Mouse (Mus musculus) large intestine, adult 2 months (tissue): ENCODE measurements around the gene Ccdc180. TPM values are rescaled to one million over a fixed set of nuclear protein-coding genes. Genes with fewer than 3 reads are reported as not detected.

Source experiments
- DNase-seq: peaks from one replicate; pipeline ENCODE4 v3.0.0-alpha.2; 2012; ENCODE audit warnings: low read depth, low spot score
- WGBS: fragments of 180-500 bp; shearing (Covaris S2); methylation state at CpG from one replicate; pipeline ENCODE4 v1.1.7; 2018; 5-methylcytosine and 5-hydroxymethylcytosine counted together
- polyA plus RNA-seq: library from polyadenylated mRNA; depleted of rRNA; stranded (reverse); fragments of >200 nt; gene quantifications from 2 replicates; pipeline ENCODE4 v1.2.3, GENCODE M21; 2012; rRNA removed

Gene Ccdc180
- polyA plus RNA-seq = not detected in 2 replicates

DNA sequence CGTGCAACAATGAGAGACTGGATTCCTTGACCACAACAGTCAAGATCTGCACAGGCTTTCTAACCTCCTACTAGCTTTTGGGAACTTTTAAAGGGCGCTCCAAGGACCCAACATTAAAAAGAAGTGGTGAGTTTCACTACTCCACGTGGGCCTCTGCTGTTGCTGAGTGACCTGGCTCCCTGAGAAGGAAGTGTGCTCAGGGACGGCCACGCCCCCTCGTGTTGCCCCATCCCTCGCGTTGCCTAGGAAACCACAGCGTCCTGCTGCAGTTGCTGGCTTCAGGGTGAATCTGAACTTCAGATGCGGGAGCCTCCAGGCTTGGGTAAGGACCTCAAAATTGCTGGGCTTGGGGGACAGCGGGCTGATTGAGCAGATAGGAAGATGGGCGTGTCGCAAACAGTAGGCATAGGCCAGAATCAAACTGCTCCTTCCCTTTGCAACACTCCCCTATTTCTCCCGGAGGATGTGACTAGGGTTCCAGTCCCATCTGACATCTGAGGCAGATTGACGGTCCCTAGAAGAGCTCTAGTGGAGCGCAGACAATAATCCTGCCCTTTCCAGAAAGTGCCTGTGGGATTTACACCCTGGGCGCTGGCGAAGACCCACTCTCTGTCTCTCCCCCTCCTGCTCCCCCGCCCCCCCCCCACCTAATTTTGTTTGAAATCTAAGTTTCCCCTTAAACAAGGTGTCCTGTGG lies at the start of gene Ccdc180:
Gene Ccdc180, plus strand, starts transcription at position 238 of the 696 bp plus-strand sequence.
- DNase-seq = peak; percentile 22
- WGBS = 15% methylated on average over 19 of the region's 19 CpGs

DNA sequence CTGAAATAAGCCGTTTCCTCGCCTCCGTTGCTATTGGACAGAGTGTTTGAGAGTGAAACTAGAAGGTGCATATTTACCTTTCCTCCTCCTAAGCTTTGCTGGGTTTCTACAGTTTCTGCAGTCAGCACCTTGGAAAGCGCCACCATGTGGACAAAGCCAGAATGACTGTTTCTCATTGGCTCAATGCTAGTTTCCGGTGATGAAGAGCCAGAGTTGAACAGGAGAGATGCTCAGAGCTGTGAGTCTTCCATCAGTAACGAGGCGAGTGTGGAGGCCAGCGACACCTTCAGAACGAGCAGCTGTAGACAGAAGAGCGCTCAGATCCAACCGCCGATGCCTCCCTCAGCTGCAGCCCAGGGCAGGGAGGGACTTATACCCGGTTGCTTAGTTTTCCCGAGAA lies 45.7 kb upstream of the Ccdc180 start:
- no peak for DNase-seq
- 59% methylated on average over 14 of the region's 14 CpGs for WGBS

GRCm38 (mm10) chr4:45846263-45846662 lies 43.8 kb upstream of the Ccdc180 start:
- no peak for DNase-seq
- 94% methylated on average over 2 of the region's 2 CpGs for WGBS

GRCm38 (mm10) chr4:45848109-45848824 lies 41.8 kb upstream of the Ccdc180 start, which contains the start of gene Stra6l:
Stra6l (plus strand) TSS chr4:45848664.
- DNase-seq = no peak

DNA sequence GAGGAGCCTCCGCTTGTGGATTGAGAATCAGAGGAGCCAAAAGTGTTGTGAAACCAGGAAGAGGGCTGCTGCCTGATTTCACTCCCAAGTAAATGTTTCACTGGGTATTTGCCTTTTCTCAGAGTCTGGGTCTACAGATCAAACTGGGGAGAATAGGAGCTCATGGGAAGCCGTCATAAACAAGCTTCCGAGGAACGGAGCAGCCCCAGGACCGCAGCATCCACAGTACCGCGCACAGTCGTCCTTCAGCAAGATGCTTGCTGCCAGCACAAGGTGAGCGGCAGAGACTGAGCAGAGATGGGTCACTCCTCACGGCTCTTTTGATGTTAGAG lies 41.3 kb upstream of the Ccdc180 start:
- WGBS = 9% methylated on average over 10 of the region's 10 CpGs
- no peak for DNase-seq

More at GRCm38 (mm10) chr4:45848109-45848824, 41.8 kb upstream of the Ccdc180 start, which contains the start of gene Stra6l:
- 9% methylated on average over 10 of the region's 10 CpGs for WGBS

DNA sequence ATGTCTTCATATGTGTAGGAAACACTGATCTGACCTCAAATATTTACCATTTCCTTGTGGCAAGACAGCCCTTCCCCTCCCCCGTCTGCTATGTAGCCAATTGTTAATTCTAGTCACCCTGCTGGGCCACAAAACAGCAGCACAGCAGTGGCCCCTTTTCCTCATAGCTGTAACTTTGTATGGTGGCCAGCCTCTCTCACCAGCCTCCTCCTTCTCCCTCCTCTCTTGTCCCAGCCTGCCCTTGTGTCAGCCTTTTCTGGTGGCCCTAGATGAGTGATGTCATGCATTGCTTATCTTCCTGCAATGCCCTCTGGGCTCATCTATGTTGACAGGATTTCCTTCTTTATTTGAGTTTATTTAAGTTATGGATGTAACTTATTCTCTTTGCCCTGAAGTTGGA lies 40.7 kb upstream of the Ccdc180 start:
- no peak for DNase-seq
- WGBS = 25% methylated on average over 1 of the region's 1 CpGs

DNA sequence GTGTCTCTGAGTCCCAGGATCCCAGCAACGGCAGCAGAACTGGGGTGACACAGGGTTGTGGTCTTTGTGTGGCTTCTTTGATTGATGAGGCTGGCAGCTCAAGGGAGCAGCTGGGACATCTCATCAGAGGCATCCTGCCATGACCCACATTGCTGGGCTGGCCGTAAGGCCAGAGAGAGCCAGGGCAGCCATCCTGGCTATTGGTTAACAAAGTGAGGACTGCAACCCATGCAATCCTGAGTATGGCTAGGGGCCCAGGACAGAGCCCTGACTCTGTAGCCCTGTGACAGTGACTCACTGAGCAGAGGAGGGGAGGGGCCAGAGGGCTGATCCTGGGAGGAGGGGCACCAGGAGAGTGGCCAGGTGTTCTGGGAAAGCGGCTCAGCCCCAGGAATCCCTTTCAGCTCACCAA lies 38.5 kb upstream of the Ccdc180 start:
- 13% methylated on average over 3 of the region's 3 CpGs for WGBS
- DNase-seq = no peak

GRCm38 (mm10) chr4:45853496-45854246 lies 36.4 kb upstream of the Ccdc180 start:
- no peak for DNase-seq
- WGBS = 73% methylated on average over 15 of the region's 15 CpGs

GRCm38 (mm10) chr4:45855803-45856424 lies 34.2 kb upstream of the Ccdc180 start:
- no peak for DNase-seq
- WGBS = 51% methylated on average over 19 of the region's 19 CpGs

DNA sequence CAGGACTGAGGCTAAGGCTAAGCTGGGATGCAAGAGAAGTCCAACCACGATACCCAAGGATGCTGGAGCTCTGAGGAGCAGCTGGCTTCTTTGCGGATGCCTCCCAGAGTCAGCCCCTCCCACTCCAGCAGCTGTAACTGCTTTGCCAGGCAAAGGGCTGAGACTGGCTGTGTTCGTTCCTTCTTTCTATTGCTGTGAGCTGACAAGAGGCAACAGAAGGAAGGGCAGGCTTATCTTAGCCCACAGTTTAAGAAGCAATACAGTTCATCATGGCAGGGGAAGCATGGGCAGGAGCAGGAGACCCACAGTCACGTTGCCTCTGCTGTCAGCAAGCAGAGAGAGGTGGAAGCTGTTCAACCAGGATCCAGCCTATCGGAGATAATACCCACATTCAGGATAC lies 28.9 kb upstream of the Ccdc180 start:
- DNase-seq = no peak
- 76% methylated on average over 5 of the region's 5 CpGs for WGBS

DNA sequence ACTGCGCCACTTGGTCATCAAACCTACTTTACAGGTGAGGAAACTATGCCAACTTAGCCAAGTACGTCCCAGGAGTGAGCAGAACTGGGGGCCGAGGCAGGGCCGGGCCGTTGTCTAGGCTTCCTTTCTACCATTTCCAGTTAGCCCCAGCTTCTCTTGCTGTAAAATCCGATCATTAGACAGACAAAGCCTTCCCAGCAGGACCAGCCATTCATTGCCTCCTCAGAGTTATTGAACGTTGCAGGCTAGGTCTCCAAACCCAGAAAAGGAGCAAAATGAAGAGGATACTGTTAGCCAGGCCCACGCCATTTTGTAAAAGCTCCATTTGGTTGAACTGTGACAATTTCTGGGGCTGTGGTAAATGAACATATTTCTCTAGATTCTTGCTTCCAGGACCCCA lies 22.7 kb upstream of the Ccdc180 start:
- no peak for DNase-seq
- 90% methylated on average over 8 of the region's 8 CpGs for WGBS

- DNase-seq = no peak
- WGBS = 71% methylated on average over 24 of the region's 24 CpGs
Observed at GRCm38 (mm10) chr4:45869021-45869815, 20.9 kb upstream of the Ccdc180 start.

DNA sequence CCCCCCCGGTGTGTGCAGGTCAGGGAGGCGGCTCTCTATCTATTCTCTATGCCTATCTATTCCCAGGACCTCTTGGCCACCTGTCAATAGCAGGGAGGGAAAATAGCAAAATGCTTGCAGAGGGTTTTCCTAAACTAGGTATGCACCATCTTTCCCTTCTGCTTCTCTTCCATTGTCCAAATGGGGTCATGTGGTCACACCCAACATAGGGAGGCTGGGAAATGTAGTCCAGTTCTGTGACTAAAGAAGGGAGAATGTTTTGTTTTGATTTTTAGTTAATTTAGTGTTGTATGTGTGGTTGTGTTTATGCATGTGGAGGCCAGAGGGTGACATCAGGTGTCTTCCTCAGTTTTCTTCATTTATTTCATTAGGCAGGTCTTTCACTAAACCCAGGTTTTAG lies 18.0 kb upstream of the Ccdc180 start:
- WGBS = 96% methylated on average over 2 of the region's 2 CpGs
- no peak for DNase-seq

GRCm38 (mm10) chr4:45878929-45879328 lies 11.2 kb upstream of the Ccdc180 start:
- peak; percentile 24 for DNase-seq
- WGBS = 37% methylated on average over 5 of the region's 5 CpGs

DNA sequence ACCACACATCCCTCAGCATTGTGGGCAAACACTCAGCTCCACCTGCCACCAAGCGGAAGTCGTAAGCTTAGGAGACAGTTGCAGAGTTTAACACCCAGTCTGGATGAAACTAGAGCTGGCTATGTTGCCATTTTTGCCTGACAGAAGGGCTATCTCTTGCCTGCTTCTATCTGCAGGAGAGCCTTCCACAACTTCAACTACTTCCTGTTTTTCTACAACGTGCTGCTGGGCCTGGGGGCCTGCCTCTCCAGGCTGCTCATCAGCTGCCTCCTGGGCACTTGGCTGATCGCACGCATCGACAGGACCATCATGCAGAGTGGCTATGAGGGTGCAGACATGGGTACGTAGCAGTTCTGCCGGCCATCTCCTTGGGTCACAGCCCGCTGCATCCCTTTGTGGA lies 7.6 kb upstream of the Ccdc180 start:
- DNase-seq = no peak
- whole genome bisulfite sequencing = 86% methylated on average over 9 of the region's 9 CpGs

- 89% methylated on average over 16 of the region's 16 CpGs for WGBS
- DNase-seq = no peak
Observed at GRCm38 (mm10) chr4:45883250-45883649, 6.9 kb upstream of the Ccdc180 start.

DNA sequence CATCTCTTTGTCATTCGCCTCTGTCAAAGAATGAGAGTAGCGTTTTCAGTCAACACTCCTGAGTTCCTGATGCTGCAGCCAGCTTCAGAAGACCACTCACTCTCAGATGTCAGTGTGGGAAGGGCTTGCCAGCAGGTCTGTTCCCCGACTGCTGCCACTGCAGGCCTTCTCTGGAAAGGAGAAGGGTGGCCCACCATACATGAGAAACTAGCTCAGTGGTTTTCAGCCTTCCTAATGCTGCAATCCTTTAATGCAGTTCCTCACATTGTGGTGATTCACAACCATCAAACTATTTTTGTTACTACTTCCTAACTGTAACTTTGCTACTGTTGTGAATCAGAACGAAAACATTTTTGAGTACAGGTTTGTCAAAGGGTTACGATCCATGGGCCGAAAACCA lies 616 bp upstream of the Ccdc180 start:
- WGBS = 87% methylated on average over 6 of the region's 6 CpGs
- DNase-seq = no peak

DNA sequence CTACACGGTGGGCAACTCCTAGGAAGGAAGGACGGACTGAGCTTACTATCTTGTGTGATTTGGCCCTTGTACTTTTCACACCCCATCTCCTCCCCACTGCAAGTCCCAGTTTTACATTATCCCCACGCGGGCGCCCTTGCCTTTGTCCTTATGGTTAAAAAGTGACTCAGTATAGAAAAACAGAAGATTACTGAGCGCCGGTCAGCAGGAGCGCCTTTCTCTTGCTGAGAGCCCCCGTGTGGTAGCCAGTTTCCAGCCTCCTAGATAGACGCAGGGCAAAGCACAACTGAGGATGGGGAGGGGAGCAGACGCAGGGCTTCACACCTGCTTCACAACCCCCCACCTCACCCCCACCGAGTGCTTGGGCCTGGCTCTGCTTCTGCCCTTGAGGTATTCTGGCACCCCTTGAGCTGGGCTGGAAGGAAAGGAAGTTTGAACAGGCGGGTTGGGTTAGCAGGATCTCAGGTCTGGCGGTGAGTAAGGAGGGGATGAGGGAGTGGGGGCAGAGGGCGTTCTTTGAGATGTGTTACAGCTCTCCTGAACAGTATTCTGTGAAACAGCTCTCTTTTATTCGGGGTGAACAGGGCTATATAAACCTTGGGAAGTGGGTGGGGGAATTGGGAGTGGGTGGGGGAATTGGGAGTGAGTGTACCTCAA lies 6.5 kb downstream of the Ccdc180 start:
- 18% methylated on average over 16 of the region's 16 CpGs for WGBS
- DNase-seq = no peak

DNA sequence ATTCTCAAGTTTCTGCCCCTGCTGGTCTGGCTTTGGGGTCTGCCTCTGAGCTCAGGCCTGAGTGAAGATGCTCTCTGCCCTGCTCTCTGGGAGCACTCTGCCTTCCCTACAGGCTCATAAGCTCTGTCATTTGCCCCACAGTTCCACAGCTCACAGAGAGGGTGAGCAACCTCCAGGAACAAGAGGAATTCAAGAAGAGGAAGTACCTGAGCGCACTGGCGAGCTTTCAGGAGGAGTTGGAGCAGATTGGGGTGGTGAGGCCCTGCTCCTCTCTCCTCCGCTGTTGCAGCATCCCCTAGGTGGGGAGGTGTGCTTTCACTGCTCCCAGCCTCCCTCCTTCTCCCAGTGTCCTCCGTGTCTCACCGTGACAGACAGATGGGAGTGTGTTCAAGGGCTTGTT lies 8.3 kb downstream of the Ccdc180 start:
- 45% methylated on average over 5 of the region's 5 CpGs for WGBS

More for the DNA sequence above, 8.3 kb downstream of the Ccdc180 start:
- no peak for DNase-seq
